Mouse (Mus musculus) spleen, postnatal 10 days (tissue): ENCODE results near the gene Cfap126.
"Not testable (repeated sequence)": the region's sequence is repeated elsewhere in the genome, so short reads cannot be mapped to it uniquely, and the experiment has no call there.

Experiments
- DNase-seq, 2 experiments: peaks; one replicate each; pipeline ENCODE4 v3.0.0; 2021 to 2022; ENCODE audit warnings: low spot score in 2 of 2

Gene Cfap126

GRCm38 (mm10) chr1:171113873-171114299, at the start of gene Cfap126:
TSS of gene Cfap126 (plus strand) at chr1:171113918.
- peak; percentile 65 to 67 for DNase-seq

GRCm38 (mm10) chr1:171064491-171065242, 49.1 kb upstream of the Cfap126 start, which contains the start of gene Fcgr3:
TSS of gene Fcgr3 (minus strand) at chr1:171064935.
- DNase-seq = peak; percentile 81 to 94

- DNase-seq = peak; percentile 73 to 82
These were observed 48.5 kb upstream of the Cfap126 start for GRCm38 (mm10) chr1:171065243-171065587.

- DNase-seq = peak; percentile 57 to 65
These were observed 48.0 kb upstream of the Cfap126 start for GRCm38 (mm10) chr1:171065768-171066167.

DNA sequence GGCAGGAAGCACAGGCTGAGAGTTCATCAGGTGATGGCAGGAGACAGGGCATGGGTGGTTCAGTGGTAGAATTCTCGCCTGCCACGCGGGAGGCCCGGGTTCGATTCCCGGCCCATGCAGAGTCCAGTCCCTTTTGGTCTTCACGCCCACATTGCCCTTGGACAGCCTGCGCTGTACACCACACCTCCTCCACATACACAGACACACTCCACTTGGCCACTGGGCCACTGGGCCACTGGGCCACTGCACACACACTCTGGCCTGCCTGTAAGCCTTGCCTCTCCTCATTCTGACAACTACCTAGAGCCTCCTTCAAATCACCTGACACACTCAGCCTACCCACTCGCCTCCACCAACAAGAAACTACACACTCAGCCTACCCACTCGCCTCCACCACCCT, 47.1 kb upstream of the Cfap126 start:
- DNase-seq = not testable (repeated sequence)

GRCm38 (mm10) chr1:171067928-171068327, 45.8 kb upstream of the Cfap126 start:
- DNase-seq = not testable (repeated sequence)

DNA sequence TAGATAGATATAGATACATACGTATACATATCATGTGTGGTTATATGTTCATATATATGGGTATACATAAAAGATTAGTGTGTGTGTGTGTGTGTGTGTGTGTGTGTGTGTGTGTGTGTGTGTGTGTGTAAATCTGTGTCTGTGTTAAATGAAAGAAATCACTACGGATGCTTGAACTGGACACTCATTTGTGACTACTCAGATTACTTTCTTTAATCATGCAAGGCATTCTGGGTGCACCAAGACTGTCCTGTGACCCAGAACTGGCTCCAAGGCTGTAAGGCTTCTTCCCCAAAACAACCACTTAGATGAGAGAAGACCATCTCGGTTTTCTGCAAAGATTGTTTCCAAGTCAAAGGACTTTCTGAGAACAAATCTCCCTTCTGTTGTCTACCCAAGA, 44.2 kb upstream of the Cfap126 start:
- peak; percentile 37 to 44 for DNase-seq

DNA sequence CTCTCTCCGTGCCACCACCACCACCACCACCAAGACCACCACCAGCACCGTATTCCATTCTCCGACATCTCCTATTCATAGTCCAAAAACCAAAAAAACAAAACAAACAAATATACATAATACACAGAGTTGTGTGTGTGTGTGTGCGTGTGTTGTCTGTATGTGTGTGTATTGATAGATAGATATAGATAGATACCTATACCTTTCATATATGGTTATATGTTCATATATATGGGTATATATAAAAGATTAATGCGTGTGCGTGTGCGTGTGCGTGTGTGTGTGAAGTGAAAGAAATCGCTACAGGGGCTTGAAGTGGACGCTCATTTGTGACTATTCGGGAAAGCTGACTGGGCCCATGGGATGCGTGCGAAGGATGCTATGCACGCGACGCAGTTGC, 42.8 kb upstream of the Cfap126 start:
- not testable (repeated sequence) for DNase-seq

GRCm38 (mm10) chr1:171071726-171072125, 42.0 kb upstream of the Cfap126 start:
- DNase-seq = not testable (repeated sequence)

GRCm38 (mm10) chr1:171072217-171072616, 41.5 kb upstream of the Cfap126 start:
- not testable (repeated sequence) for DNase-seq

DNA sequence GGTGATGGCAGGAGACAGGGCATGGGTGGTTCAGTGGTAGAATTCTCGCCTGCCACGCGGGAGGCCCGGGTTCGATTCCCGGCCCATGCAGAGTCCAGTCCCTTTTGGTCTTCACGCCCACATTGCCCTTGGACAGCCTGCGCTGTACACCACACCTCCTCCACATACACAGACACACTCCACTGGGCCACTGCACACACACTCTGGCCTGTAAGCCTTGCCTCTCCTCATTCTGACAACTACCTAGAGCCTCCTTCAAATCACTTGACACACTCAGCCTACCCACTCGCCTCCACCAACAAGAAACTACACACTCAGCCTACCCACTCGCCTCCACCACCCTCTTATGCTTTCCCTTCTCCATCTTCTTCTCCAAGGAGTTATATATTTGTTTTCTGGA, 39.4 kb upstream of the Cfap126 start:
- peak in 1 of 2 experiments; percentile 40 for DNase-seq

DNA sequence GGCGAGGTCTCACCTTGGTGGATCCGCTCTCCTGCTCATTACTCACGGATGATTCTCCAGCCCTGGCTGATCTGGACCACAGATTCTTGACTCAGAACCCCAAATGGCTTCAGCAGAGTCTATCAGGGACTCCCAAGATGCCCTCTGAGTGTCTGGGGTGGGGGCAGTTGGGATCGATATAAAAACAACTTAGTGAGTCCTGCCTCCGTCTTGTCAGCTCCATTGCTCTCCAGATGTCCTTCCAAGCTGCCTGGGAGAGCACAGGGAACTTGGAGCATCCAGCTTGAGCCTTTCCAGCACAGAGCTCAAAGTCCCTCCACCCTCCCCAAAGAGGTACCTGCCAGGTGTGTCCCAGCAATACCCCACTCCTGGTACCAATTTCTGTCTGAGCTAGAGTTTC, 37.5 kb upstream of the Cfap126 start:
- not testable (repeated sequence) for DNase-seq

- DNase-seq = not testable (repeated sequence)
These were observed 36.5 kb upstream of the Cfap126 start for GRCm38 (mm10) chr1:171077192-171077591.

GRCm38 (mm10) chr1:171077955-171078354, 35.8 kb upstream of the Cfap126 start:
- DNase-seq = peak in 1 of 2 experiments; percentile 67

GRCm38 (mm10) chr1:171078419-171078818, 35.3 kb upstream of the Cfap126 start:
- not testable (repeated sequence) for DNase-seq

DNA sequence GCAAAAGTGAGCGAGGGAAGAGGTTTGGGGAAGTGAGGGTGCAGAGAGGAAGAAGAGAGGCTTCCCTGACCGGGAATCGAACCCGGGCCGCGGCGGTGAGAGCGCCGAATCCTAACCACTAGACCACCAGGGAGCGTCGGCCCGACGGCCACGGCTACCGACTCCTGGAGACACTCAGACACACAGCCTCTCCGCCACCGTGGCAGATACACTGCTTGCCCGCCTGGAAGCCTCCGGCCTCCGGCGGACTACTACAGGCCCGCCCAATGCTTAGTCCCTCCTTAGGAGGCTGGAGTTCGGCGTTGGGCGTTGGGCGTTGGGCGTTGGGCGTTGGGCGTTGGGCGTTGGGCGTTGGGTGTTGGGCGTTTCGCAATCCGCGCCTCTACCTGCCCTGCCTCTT, 34.4 kb upstream of the Cfap126 start:
- not testable (repeated sequence) for DNase-seq

GRCm38 (mm10) chr1:171079825-171080224, 33.9 kb upstream of the Cfap126 start:
- not testable (repeated sequence) for DNase-seq

DNA sequence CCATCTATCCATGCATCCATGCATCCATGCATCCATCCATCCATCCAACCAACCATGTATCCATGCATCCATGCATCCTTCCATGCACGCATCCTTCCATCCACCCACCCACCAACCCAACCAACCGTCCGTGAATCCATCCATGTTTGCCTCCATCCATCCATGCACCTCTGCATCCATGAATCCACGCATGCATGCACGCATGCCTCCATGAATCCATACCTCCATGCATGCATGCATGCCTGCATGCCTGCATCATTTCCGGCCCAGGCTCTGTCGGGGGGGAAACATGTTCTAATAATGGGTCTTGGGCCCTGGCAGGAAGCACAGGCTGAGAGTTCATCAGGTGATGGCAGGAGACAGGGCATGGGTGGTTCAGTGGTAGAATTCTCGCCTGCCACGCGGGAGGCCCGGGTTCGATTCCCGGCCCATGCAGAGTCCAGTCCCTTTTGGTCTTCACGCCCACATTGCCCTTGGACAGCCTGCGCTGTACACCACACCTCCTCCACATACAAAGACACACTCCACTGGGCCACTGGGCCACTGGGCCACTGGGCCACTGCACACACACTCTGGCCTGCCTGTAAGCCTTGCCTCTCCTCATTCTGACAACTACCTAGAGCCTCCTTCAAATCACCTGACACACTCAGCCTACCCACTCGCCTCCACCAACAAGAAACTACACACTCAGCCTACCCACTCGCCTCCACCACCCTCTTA, 32.0 kb upstream of the Cfap126 start:
- DNase-seq = not testable (repeated sequence)

DNA sequence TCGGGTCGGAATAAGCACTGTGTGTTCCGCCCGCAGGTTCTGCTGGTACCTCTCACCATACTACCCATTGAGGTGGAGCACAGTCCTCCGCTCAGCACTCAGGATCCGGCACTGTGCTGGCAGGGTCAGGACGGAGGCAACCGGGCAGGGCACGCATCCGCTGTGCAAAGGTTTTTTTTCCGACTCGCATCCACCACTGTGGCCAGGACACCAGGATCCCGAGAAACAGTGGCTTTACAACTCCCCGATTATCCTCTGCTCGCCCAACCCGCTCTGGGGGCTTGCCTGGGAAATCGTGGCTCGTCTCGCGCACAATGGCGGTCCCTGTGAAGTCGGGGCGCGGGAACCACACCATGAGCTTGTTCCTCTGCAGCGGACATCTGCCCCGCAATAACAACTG, 28.0 kb upstream of the Cfap126 start:
- no peak for DNase-seq

DNA sequence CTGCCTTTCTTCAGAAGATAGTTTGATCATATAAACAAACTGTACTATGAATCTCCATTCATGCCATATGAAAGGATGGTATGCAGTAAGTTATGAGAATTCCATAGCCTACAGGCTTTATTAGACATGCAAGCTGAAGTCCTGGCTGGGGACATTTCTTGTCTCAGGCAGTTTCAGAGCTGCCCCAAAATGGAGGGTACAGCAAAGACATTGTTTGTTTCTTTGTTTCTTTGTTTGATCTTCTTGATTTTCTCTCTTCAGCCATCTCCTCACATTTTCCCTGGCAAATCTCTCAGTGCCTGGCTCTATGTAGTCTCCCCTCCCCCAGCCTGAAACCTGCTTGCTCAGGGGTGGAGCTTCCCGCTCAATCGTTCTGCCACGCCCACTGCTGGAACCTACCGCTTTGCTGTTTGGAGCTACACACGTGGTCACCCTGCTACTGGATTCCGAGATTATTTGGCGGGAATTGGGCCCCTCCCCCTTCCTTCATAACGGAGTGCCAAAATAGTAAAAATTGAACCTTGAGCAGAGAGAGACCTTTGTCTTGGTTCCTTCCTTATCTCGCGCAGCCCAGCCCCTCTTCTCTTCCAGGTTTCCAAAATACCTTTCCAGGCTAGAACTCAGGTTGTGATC, 25.4 kb upstream of the Cfap126 start:
- DNase-seq = peak in 1 of 2 experiments; percentile 53

DNA sequence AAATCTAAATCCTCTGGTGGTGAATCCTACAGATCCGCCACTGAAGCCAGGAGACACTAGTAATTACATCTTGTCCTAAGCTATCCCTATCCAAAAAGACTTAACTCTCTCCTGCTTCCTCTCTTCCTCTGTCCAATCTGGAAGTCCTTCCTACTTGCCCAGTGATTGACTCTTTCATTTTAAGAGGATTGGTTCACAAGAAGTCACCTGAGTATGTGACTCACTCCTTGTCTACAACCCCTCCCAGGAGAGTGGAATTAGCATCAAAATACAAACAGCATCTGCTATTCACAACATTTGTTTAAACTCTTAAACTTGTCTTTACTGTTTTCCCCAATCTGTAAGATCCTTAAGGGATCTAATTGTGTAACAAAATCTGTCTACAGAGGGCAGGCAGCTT, 23.8 kb upstream of the Cfap126 start:
- no peak for DNase-seq

- DNase-seq = no peak
These were observed 23.0 kb upstream of the Cfap126 start for GRCm38 (mm10) chr1:171090761-171091160.
